Mouse (Mus musculus): ENCODE measurements at regions not wholly inside any gene's neighbourhood (a gene's known extent, or its start where the extent isn't known, plus 50 kb on each side); places are given as distances from the start of the nearest gene placed in this dataset.

GRCm38 (mm10) chr13:75547791-75548190 is 158.8 kb upstream of the Ell2 start:
- TF ChIP-seq CTCF (IDR thresholded peaks at IDR 0.05) (no peak), EP300 (IDR thresholded peaks at IDR 0.05) (no peak)

Measured in lung, postnatal 0 days (tissue).